Mouse (Mus musculus) testis, adult 2 months (tissue): ENCODE measurements around the gene Arid5b. TPM values are rescaled to one million over a fixed set of nuclear protein-coding genes. Genes with fewer than 3 reads are reported as not detected.

ENCODE experiments used
- H3K27ac ChIP-seq: fragments of 200-500 bp; 2 replicates; pipeline ENCODE4 v1.5.1; 2012; ENCODE audit warnings: low read depth, low read length; ENCODE audit not compliant: control insufficient read depth, insufficient read depth
- H3K27me3 ChIP-seq: fragments of 200-500 bp; 2 replicates; pipeline ENCODE4 v1.6.1; 2012; ENCODE audit warnings: mild to moderate bottlenecking, low read length, moderate library complexity; ENCODE audit not compliant: control insufficient read depth, insufficient read depth
- H3K36me3 ChIP-seq: fragments of 200-500 bp; 2 replicates; pipeline ENCODE4 v1.6.1; 2012; ENCODE audit warnings: mild to moderate bottlenecking, low read length; ENCODE audit not compliant: control insufficient read depth, insufficient read depth
- H3K4me1 ChIP-seq: fragments of 200-500 bp; 2 replicates; pipeline ENCODE4 v1.6.1; 2012; ENCODE audit warnings: low read length; ENCODE audit not compliant: control insufficient read depth, insufficient read depth
- H3K4me3 ChIP-seq: fragments of 200-500 bp; 2 replicates; pipeline ENCODE4 v1.5.1; 2012; ENCODE audit warnings: low read depth, mild to moderate bottlenecking, low read length, moderate library complexity, mixed read lengths; ENCODE audit not compliant: control insufficient read depth
- CTCF ChIP-seq: fragments of 200-500 bp; IDR thresholded peaks from 2 replicates; pipeline ENCODE4 v1.5.1; 2012; ENCODE audit warnings: low read depth, mild to moderate bottlenecking, inconsistent platforms, low read length, moderate library complexity; ENCODE audit not compliant: control insufficient read depth, insufficient read depth, insufficient replicate concordance
- POLR2A ChIP-seq: fragments of 200-500 bp; IDR thresholded peaks from 2 replicates; pipeline ENCODE4 v1.6.1; 2012; ENCODE audit warnings: low read depth, mild to moderate bottlenecking, inconsistent platforms, low read length, moderate library complexity; ENCODE audit not compliant: control insufficient read depth
- polyA plus RNA-seq: library from polyadenylated mRNA; depleted of rRNA; stranded (reverse); fragments of >200 nt; gene quantifications from 2 replicates; pipeline ENCODE4 v1.2.3, GENCODE M21; 2012

Arid5b gene
- polyA plus RNA-seq, 1 experiment: 4.9 TPM

DNA sequence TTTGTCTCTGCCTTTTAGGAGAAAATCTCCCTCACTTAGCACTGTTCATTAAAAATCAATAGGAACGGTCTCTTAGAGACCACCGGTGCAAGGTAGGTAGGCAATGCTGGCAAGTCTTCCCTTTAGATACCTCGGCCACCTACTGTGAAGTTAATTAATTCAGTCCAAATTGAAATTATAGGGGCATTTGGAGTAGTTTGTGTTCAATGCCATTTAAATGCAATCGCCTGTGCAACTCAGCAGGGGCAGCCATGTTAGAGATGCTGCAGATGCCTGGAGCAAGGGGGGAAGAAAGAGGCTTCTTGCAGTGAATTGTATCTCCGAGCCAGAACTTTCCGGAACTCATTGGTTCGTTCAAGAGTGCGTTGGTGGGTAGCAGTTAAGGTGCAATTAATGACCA is 233.7 kb downstream of the Arid5b start:
- Histone ChIP-seq H3K4me1 (no peaks in the 10 kb centered on the region; the same call in 1 of the 2 replicates), H3K36me3 (no peaks in the 10 kb centered on the region), H3K27me3 (no peaks in the 10 kb centered on the region), H3K4me3 (no peak overlapping the region), H3K27ac (no peak overlapping the region)
- TF ChIP-seq CTCF: no peak
- no peak for TF ChIP-seq POLR2A

DNA sequence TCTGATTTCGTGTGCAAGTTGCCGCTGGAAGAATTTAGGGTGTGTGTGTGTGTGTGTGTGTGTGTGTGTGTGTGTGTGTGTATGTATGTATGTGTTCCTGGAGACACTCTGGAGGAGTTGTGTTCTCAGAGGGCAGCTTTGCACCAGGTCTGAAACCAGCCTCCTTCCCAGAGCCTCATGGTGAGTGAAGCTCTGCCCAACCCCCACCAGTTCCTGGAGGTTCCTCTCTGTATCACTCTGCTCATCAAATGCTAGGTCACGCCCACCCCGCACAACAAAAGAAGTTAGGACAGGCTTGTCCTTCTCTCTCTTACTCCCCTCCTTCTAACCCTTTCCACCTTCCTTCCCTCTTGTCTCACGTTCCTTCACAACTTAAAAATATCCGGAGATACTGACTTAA is 234.6 kb downstream of the Arid5b start:
- Histone ChIP-seq H3K27me3 (no peaks in the 10 kb centered on the region), H3K4me3 (no peak overlapping the region), H3K36me3 (no peaks in the 10 kb centered on the region), H3K27ac (no peak overlapping the region), H3K4me1 (no peaks in the 10 kb centered on the region; the same call in 1 of the 2 replicates)
- TF ChIP-seq CTCF: no peak
- no peak for TF ChIP-seq POLR2A
